Mouse (Mus musculus) kidney, postnatal 10 days (tissue): ENCODE measurements around the gene Olfr1512.
"Not testable (repeated sequence)": the region's sequence is repeated elsewhere in the genome, so short reads cannot be mapped to it uniquely, and the experiment has no call there.

ENCODE experiments used
- DNase-seq: peaks from one replicate; pipeline ENCODE4 v3.0.0; 2021; ENCODE audit warnings: mixed read lengths

Gene Olfr1512

DNA sequence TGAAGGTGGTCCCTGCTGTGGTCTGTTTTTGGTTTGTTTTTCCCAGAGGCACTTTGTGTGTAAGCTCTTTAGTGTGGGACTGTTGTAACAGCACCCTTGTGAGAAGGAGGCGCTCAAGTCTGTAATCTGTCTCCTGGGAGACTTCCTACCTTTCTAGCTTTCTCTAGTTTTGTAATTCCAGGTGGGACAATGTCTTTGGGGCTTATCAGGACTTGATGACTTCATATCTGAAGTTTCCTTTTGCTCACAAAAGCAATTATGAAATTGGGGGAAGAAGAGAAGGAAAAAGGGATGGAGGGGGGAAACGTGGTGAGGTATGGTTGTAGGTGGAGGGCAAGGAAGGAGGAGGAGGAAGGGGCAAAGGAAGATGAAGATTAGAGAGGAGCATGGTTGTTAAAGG lies at the start of gene Olfr1512:
Gene Olfr1512, minus strand, starts transcription at position 101 of the 400 bp plus-strand sequence.
- no peak for DNase-seq

DNA sequence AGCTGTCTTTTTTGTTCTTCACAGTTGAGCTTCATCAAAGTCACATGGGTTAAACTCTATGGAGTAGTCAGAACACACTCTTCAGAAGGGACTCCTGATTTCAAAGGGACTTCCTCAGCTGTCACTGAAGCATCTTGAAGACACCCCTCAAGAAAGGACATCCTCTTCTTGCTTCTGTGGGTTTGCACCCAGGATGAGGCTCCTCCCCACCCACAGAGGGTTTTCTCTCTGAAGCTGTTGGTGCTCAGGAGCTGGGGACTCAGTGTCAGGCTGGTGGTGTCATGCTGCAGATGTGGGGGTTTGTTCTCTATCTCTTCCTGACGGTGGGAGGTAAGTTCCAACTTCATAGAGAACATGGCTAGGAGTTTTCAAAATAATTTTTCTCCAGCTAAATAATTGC lies 48.7 kb upstream of the Olfr1512 start:
- DNase-seq, result no peak

DNA sequence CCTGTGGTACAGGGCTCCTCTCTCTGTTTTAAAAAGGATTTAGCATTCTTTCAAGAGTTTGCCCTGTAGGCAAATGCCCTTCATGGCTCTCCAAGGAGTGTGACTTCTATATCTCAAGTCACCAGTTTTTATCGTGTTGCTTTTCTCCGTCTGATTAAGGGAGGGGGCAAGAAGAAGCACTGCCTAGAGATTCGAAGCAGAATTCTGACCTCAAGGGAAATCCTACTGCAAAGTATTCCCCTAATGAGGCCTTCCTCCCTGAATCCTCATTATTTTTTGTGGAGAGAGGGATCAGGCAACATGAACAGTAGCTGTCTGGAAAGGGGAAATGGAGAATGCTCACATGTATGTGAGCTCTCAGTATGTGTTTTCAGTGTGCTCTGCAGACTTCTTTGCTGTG lies 35.3 kb upstream of the Olfr1512 start, which contains the start of gene Olfr1510:
Gene Olfr1510, minus strand, starts transcription at position 101 of the 400 bp plus-strand sequence.
- DNase-seq, result no peak

DNA sequence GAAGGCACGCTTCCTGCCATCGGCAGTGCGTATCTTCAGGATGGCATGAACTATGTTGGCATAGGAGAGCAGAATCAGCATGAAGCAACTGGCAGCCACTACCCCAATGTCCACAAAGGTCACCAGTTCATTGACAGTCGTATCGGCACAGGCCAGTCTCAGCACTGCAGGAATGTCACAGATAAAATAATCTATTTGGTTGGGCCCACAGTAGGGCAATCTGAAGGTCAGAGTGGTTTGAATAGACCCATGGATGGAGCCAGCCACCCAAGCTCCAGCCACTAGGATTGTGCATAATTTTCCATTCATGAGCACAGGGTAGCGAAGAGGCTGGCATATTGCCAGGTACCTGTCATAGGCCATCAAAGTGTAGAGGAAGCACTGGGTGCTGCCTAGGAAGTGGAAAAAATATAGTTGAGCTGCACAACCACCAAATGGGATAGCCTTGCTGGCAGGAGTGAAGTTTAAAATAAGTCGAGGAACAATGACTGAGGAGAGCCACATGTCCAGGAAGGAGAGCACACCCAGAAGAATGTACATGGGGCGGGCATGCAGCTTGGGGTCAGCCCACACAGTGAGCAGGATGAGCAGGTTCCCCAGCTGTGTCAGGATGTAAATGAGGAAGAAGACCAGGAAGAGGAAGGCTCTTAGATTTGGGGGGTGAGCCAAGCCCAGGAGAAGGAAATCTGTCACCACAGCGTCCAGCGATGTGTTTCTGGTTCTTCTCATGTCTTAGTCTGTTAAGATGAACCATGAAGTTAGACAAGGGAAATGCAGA lies 31.4 kb upstream of the Olfr1512 start:
- DNase-seq, result not testable (repeated sequence)

DNA sequence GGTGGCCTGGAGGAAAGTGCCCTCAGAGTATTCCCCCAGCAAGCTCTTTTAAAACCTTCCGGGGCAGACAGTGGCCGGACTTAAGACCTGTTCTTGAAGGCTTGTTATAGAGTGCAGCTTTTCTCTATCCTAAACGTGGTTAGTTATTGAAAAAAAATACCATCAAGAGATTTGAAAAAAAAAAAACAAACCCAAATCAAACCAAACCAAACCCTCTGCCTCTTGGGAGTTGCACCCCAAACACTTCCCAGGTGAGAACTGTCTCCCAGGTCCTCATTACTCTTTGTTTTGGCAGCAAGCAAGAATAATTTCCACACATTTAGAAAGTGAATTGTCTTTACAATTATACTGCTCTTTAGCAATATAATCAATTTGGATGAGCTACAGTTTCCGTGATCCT lies 18.3 kb upstream of the Olfr1512 start, which contains the start of gene Olfr1511:
Gene Olfr1511, minus strand, starts transcription at position 101 of the 400 bp plus-strand sequence.
- no peak for DNase-seq

DNA sequence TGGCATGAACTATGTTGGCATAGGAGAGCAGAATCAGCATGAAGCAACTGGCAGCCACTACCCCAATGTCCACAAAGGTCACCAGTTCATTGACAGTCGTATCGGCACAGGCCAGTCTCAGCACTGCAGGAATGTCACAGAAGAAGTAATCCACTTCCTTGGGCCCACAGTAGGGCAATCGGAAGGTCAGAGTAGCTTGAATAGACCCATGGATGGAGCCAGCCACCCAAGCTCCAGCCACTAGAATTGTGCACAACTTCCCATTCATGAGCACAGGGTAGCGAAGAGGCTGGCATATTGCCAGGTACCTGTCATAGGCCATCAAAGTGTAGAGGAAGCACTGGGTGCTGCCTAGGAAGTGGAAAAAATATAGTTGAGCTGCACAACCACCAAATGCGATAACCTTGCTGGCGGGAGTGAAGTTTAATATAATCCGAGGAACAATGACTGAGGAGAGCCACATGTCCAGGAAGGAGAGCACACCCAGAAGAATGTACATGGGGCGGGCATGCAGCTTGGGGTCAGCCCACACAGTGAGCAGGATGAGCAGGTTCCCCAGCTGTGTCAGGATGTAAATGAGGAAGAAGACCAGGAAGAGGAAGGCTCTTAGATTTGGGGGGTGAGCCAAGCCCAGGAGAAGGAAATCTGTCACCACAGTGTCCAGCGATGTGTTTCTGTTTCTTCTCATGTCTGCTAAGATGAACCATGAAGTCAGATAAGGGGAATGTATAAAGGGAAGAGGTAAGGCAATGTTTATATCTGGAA lies 11.3 kb upstream of the Olfr1512 start:
- DNase-seq, result peak; percentile 8

DNA sequence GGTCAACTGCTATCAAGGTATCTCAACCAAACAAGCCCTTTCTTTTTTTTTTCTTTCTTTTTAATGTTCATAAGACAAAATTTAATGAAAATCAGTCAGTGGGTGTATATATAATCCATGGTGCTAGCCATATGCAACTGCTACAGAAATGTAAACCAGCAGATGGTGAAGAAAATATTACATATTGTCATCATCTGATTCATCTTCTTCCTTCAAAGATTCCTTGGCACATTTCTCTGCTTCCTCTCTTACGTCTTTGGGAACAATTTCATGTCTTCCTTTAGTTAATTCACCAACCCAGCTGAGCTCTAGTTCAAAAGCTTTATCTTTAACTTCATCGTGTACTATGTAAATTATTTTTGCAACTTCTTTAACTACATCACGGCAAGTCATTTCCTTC lies 10.2 kb downstream of the Olfr1512 start:
- no peak for DNase-seq

DNA sequence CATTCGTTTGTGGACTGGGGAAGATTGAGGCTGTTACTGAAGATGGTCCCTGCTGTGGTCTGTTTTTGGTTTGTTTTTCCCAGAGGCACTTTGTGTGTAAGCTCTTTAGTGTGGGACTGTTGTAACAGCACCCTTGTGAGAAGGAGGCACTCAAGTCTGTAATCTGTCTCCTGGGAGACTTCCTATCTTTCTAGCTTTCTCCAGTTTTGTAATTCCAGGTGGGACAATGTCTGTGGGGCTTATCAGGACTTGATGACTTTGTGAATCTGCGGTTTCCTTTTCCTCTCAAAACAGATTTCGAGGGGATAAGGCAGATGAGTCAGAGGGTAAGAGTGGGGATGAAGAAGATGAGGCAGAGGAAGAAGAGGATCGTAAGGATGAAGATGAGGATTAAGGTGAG lies 22.7 kb downstream of the Olfr1512 start, which contains the start of gene Olfr1513:
Gene Olfr1513, minus strand, starts transcription at position 101 of the 400 bp plus-strand sequence.
- no peak for DNase-seq

DNA sequence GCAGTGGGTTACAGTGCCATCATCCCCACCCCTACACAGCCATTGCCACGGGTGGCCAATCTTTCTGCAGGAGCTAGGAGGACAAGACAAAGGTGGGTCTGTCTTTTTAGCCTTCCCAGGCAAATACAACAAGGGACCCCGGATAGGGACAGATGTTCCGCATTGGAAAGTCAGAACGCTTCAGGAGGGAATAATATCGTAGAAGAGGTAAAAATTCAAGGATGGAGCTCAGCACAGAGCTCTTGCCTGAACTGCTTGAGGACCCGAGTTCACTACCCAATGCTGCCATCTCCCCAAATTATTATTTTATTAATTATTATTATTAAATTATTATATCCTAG lies 39.5 kb downstream of the Olfr1512 start:
- DNase-seq, result no peak

DNA sequence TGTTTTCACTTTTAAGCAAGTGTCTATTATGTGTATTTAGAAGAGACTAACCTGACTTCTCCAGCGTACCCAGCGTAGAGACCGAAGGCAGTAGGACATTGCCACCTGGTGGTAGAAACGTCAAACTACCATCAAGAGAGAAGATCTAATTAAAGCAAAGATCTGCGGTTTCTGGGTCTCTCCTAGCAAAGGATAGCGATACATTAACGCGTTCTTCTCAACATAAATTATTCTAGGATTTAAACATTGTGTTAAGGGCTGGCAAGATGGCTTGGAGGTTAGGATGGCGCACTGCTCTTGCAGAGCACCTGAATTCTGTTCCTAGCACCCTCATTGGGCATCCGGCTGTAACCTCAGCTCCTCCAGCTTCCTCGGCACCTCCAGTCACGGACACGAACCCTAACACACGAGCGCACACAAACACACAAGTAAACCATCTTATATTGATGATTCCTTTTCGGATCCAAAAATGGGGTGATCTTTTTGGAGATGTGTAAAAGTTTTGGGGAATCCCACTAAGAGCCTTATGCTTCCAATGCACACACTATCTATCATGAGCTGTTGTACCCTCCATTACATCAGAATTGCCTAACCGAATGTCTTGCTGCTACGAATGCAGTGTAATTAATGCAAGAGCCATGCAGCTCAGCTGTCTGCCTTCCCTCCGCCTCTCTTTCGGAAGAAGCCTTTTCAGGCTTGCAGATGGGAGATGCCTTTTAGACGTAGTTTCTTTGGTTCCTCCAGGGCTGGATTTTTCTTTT lies 40.0 kb downstream of the Olfr1512 start:
- peak; percentile 76 for DNase-seq

DNA sequence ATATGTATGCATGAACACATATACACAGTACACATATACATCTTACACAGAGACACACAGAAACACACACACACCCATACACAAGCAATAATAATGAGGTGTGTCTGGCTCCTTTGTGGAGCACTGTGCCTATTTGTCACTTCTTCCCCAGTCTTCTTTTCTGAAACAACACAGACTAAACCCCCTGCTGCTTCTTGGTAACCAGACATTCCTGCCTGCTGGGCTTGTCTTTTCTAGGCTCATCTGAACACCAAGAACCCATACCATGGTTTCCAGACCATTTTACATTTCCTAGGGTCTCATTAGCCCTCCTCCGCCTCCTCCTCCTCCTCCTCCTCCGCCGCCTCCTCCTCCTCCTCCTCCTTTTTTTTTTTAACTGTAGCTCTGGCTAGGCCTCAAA lies 46.8 kb downstream of the Olfr1512 start:
- no peak for DNase-seq

DNA sequence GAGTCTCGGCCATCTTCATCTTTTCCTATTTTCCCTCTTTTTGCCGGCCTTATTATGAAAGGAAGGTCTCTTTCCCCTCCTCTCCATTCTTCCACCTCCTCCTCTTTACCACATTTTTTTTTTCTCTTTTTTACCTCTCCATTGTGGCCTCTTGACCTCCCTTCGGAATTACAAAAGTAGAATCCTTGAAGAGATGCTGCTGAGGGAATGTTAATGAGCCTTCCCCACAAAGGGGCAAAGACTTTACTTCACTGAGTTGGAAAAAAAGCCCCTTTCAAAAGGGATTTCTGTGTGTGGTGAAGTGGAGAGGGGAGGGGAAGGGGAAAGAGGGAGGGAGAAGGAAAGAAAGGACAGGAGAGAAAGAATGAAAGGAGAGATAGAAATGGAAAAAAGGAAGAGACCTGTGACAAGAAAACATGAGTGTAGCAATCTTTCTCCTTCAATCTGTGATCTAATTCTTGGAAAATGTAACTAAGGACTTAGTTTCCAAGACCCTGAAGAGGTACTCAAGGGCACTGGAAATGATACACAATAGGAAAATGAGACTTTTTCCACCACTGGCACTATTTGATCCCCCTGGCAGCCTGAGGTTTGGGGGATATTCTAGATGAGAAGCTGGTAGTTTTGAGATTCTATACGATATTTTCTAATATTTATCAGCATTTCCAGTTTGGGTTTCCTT lies 47.8 kb downstream of the Olfr1512 start:
- no peak for DNase-seq

DNA sequence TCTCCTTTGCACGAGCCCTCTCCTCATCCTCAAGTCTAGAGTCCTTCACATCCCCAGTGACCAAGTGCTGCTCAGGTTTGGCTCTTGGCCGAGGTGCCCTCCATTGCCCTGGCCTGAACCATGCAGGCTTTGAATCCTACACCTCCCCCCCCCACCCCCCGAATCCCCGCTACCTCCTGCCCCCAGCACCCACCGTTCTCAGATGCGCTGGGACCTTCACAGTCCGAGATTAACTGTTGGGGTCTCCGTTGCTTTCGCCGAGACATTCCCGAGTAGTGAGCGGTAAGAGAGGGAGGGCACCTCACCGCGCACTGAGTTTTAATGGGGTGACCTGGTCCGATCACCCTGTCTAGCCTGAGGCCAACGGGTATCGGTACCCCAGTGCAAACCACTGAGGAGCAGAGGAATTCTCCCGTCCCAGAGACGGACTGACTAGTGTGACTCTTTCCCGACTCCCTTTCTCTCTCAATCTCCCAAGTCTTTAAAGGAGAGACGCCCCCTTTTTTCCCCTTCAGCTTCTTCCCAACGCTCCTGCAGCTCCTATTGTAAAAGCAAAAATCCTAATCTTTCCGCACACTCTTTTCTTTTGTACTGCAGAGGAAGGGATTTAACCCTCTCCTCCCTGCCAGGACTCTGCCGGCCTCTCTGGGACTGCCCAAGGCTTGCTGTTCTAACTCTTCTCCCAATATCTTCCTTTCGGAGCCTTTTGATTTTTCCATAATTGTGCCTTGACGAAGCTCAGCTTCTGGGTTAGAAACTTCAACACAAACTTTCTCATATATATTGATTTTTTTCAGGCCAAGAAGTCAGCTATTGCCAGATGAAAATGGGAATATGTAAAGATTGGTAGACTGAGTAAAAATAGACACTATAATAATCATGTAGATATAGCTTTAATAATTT lies 50.8 kb downstream of the Olfr1512 start, which contains the start of gene Sall2:
Gene Sall2, minus strand, starts transcription at position 853 of the 903 bp plus-strand sequence.
- DNase-seq, result no peak

DNA sequence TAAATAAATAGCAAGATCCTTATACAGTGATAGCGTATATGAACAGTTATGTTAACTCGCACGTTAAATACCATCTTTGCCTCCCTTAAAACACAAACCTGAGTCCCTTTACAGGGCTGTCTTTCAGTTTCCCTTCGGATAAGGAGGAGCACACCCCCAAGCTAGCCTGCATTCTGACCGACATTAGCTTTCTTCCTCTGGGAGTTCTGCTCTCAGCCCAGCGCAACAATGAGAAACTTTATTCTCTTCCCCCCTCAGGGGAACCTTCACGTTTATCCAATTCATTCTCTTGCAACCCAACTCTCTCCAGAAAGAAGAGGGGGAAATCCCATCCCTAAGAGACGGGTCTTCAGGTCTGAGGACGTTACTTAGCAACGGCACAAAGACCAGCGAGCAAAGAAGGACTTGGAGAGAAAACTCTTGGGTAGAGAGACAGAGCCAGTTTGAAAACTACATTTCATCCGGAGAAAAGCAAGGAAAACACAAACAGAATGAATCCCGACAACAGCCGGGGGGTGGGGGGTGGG lies 51.5 kb downstream of the Olfr1512 start:
- DNase-seq, result no peak

DNA sequence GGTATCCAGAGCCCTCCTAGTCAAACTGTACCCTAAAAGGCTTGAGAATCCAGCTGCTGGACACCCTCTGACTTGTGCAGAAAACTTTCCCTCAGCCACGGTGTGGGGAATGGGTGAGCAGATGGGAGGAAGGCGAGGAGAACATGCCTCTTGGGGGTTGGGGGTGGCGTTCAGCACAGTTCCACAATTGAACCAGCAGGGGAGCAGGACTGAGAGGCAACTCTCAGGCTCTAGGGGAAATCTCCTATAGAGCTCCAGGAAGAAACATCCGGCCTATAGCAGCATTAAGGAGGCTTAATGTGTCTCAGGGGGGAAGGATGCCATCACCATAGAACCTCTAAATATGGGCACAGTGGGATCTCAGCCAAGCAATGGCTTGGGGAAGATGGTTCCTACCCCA lies 53.1 kb downstream of the Olfr1512 start:
- no peak for DNase-seq
